Mouse (Mus musculus) stomach, embryonic 15.5 days (tissue): ENCODE results near the gene Ugt3a2. TPM values are rescaled to one million over a fixed set of nuclear protein-coding genes. Genes with fewer than 3 reads are reported as not detected.

Experiments used
- polyA plus RNA-seq: library from polyadenylated mRNA; unstranded; fragments of >200 nt; fragmentation: Nextera tagmentation; extraction: Ambion mirVana; gene quantifications from 2 replicates; pipeline ENCODE4 v1.2.1, GENCODE M21; 2015

The Ugt3a2 gene
- polyA plus RNA-seq, 1 experiment from 2014 or later: not detected

Other genes with a start within 250 kb of the Ugt3a2 start
- 2.9 and 3.1 TPM in 2 replicates for gene Lmbrd2, start 195.0 kb upstream of the Ugt3a2 start, polyA plus RNA-seq
- 52.5 and 56.7 TPM in 2 replicates for gene Skp2, start 180.1 kb upstream of the Ugt3a2 start, polyA plus RNA-seq
- 0.15 TPM in 1 of 2 replicates, not detected in the other for gene Ugt3a1, start 58.7 kb upstream of the Ugt3a2 start, polyA plus RNA-seq
- gene Capsl, start 100.5 kb downstream of the Ugt3a2 start, polyA plus RNA-seq: 7.5 and 10.9 TPM in 2 replicates
- 0.85 and 1.2 TPM in 2 replicates for gene Il7r, start 194.6 kb downstream of the Ugt3a2 start, polyA plus RNA-seq